Mouse (Mus musculus) lung, postnatal 0 days (tissue): ENCODE data around the gene 1700016D06Rik.

Experiments
- CTCF ChIP-seq: IDR thresholded peaks from 2 replicates; pipeline ENCODE4 v1.5.1; 2016; ENCODE audit warnings: antibody characterized with exemption, mild to moderate bottlenecking
- EP300 ChIP-seq: IDR thresholded peaks from 2 replicates; pipeline ENCODE4 v1.6.1; 2016; ENCODE audit warnings: antibody characterized with exemption, mild to moderate bottlenecking, control low read depth

DNA sequence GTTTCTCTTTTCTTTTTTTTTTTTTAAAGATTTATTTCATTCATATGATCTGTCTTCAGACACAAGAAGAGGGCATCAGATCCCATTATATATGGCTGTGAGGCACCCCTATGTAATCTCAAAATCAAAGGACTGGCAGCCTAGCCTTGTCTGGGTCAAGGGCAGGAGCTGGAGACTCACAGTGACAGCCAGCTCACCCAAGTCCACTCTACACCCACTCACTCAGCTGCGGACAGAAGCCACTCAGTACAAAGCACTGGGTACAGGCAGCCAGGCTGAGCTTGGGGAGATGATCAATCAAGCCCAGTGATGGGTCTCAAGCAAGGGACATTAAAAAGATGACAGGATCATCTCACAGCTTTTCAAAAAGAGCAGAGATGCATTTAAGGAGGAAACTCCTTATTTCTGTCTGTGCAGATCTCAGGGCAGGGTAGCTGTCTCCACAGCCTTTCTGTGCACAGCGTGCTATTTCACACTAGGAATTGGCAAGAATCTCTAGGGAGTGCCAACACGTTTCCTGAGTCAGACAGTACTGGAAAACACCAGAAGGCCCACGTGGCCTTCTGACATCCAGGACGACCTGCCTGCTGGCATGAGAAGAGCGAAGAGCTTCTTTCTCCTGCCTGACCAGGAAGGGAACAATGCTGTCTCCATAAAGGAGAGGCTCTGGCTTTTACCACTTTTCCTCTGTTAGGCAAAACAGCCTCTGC lies 86.6 kb downstream of the 1700016D06Rik start:
- TF ChIP-seq CTCF (no peak), EP300 (no peak)
